Mouse (Mus musculus) cortical plate, adult 2 months (tissue): ENCODE measurements around the gene Epas1.

Source experiments
- CTCF ChIP-seq: fragments of 200-500 bp; IDR thresholded peaks from 2 replicates; pipeline ENCODE4 v1.5.1; 2011; ENCODE audit warnings: mild to moderate bottlenecking, control low read depth, low read length; ENCODE audit not compliant: insufficient read depth; ENCODE audit errors: extremely low read depth
- POLR2A ChIP-seq: fragments of 200-500 bp; IDR thresholded peaks from 2 replicates; pipeline ENCODE4 v1.6.1; 2011; ENCODE audit warnings: mild to moderate bottlenecking, low read length, control low read depth; ENCODE audit not compliant: insufficient read depth; ENCODE audit errors: extremely low read depth

DNA sequence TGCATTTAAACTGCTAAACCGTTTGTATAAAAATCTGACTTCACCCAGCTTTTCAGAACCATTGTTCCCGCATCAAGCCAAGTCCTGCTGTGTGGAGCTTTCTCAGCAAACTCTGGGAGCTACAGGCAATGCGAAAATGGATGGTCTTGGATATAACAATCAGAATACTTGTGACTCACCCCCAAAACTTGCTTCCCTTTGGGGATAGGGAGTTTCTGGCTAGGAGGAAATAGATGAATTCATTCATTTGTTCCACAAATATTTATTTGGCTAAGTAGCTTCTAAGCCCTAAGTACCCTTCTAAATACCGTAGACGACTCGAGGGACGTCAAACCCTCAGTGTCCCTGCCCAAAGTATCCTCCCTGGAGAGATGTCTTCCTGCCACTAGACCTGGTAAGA, 27.0 kb upstream of the Epas1 start:
- TF ChIP-seq POLR2A, result no peak
- no peak for TF ChIP-seq CTCF
